Mouse (Mus musculus) left cerebral cortex, postnatal 36 days (tissue): ENCODE results near the gene Pacs1. TPM values are rescaled to one million over a fixed set of nuclear protein-coding genes. Genes with fewer than 3 reads are reported as not detected.

Experiments
- DNase-seq, 2 experiments: peaks; one replicate each; pipeline ENCODE4 v3.0.0; 2021 to 2022; ENCODE audit warnings: low spot score in 2 of 2, mixed read lengths in 1 of 2
- intact Hi-C: fragments of 180-260 bp; cut with DNase I; formaldehyde crosslinking; loops from one replicate; pipeline ENCODE4 v1.15.1; 2025
- total RNA-seq, 2 experiments: library from RNA; stranded (reverse); gene quantifications; 2 replicates each; pipeline ENCODE4 v1.2.3; 2021

The Pacs1 gene
- 10 to 100 TPM; 62.0 to 63.1 TPM for total RNA-seq

GRCm38 (mm10) chr19:5272801-5273733 lies at the start of gene Pacs1:
TSS of gene Pacs1 (minus strand) at chr19:5273119.
- peak; percentile 84 to 90 for DNase-seq
- intact Hi-C loops: loop anchor here (5.0 kb wide), 2 partner anchors 71 to 121 kb away; no protein-coding TSS in a partner anchor

- intact Hi-C loops: no loop called here
- DNase-seq: no peak
Measured at GRCm38 (mm10) chr19:5313189-5313588, 40.3 kb upstream of the Pacs1 start.

- no peak for DNase-seq
- intact Hi-C loops: no loop called here
Measured at GRCm38 (mm10) chr19:5309025-5309424, 36.1 kb upstream of the Pacs1 start.

- peak in 1 of 2 experiments; percentile 13 for DNase-seq
- intact Hi-C loops: no loop called here
Measured at GRCm38 (mm10) chr19:5306968-5307734, 34.2 kb upstream of the Pacs1 start.

- intact Hi-C loops: no loop called here
- no peak for DNase-seq
Measured at GRCm38 (mm10) chr19:5306279-5306678, 33.4 kb upstream of the Pacs1 start.

GRCm38 (mm10) chr19:5302455-5302854 lies 29.5 kb upstream of the Pacs1 start:
- intact Hi-C loops: no loop called here
- DNase-seq: no peak

GRCm38 (mm10) chr19:5300588-5300987 lies 27.7 kb upstream of the Pacs1 start:
- intact Hi-C loops: no loop called here
- no peak for DNase-seq

- DNase-seq: peak; percentile 66 to 77
- intact Hi-C loops: loop anchor here (2.0 to 5.0 kb wide), 2 partner anchors 19 to 69 kb away; partner anchors contain the start of genes Banf1 and Eif1ad
Measured at GRCm38 (mm10) chr19:5297903-5298800, 25.2 kb upstream of the Pacs1 start, which contains the start of gene Gal3st3. TSS of gene Gal3st3 (plus strand) at chr19:5298331.

GRCm38 (mm10) chr19:5296630-5297029 lies 23.7 kb upstream of the Pacs1 start:
- intact Hi-C loops: loop anchor here (2.0 to 5.0 kb wide), 2 partner anchors 18 to 71 kb away; partner anchors contain the start of genes Banf1 and Eif1ad
- peak; percentile 67 to 71 for DNase-seq

GRCm38 (mm10) chr19:5295736-5296075 lies 22.8 kb upstream of the Pacs1 start:
- no peak for DNase-seq
- intact Hi-C loops: loop anchor here (2.0 to 5.0 kb wide), 2 partner anchors 17 to 72 kb away; partner anchors contain the start of genes Banf1 and Eif1ad

GRCm38 (mm10) chr19:5294972-5295735 lies 22.2 kb upstream of the Pacs1 start, which contains the start of gene Sf3b2:
TSS of gene Sf3b2 (minus strand) at chr19:5295455.
- DNase-seq: peak; percentile 99
- intact Hi-C loops: loop anchor here (5.0 kb wide), 1 partner anchor 72 kb away; the partner anchor contains the start of genes Banf1 and Eif1ad

GRCm38 (mm10) chr19:5278381-5278780 lies 5.5 kb upstream of the Pacs1 start:
- intact Hi-C loops: loop anchor here (2.0 kb wide), 1 partner anchor 18 kb away; no protein-coding TSS in a partner anchor
- no peak for DNase-seq

GRCm38 (mm10) chr19:5277140-5277539 lies 4.2 kb upstream of the Pacs1 start:
- no peak for DNase-seq
- intact Hi-C loops: no loop called here

- intact Hi-C loops: no loop called here
- no peak for DNase-seq
Measured at GRCm38 (mm10) chr19:5276531-5276930, 3.6 kb upstream of the Pacs1 start.

GRCm38 (mm10) chr19:5275736-5276135 lies 2.8 kb upstream of the Pacs1 start:
- intact Hi-C loops: no loop called here
- no peak for DNase-seq

- DNase-seq: no peak
- intact Hi-C loops: loop anchor here (5.0 kb wide), 2 partner anchors 72 to 122 kb away; no protein-coding TSS in a partner anchor
Measured at GRCm38 (mm10) chr19:5274641-5275040, 1.7 kb upstream of the Pacs1 start.

GRCm38 (mm10) chr19:5273916-5274315 lies 997 bp upstream of the Pacs1 start:
- DNase-seq: no peak
- intact Hi-C loops: loop anchor here (5.0 kb wide), 2 partner anchors 72 to 122 kb away; no protein-coding TSS in a partner anchor

GRCm38 (mm10) chr19:5272326-5272795 lies 558 bp downstream of the Pacs1 start:
- intact Hi-C loops: loop anchor here (5.0 kb wide), 2 partner anchors 70 to 120 kb away; no protein-coding TSS in a partner anchor
- DNase-seq: peak in 1 of 2 experiments; percentile 32
